ENCODE assay signal across 10 mouse cellular contexts in the genomic region with DNA sequence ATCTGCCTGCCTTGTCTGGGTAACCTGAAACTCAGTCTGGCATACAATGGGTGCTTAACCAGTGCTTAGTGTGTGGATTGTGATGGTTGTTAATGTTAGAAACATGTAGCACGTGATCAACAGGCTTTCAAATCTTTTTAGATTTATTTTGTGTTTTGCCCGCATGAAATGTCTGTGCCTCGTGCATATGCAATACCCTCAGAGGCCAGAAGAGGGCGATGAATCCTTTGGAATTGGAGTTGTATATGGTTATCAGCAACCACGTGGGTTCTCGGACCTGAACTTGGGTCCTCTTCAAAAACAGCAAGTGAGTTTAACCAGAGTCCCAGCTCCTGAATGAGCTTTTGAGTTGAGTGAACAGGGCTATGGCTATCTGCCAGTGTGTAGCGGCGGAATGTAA.
DNase-seq lines count a peak whose midpoint lies in the region; ATAC-seq and TF ChIP-seq lines count a peak whose summit lies in the region.
"Had no signal": no experiment of that assay in that cellular context is flagged by ENCODE, and none has a peak within 500 bp of the region (broad histone marks: within the 10 kb centered on the region; RNA-seq: fewer than 3 reads in every experiment).

No protein-coding gene starts in this region.

- no peaks in the 10 kb centered on the region for H3K9me3 ChIP-seq in intestine, postnatal 0 days (ENCODE audit: control insufficient read depth)
- no peaks in the 10 kb centered on the region for H3K9me3 ChIP-seq in intestine, embryonic 15.5 days
- no peaks in the 10 kb centered on the region for H3K9me3 ChIP-seq in embryonic facial prominence, embryonic 10.5 days

- H3K36me3 ChIP-seq in intestine, postnatal 0 days (ENCODE audit: control insufficient read depth, insufficient read depth), result no peaks in the 10 kb centered on the region
- no peaks in the 10 kb centered on the region for H3K36me3 ChIP-seq in intestine, embryonic 15.5 days
- no peaks in the 10 kb centered on the region for H3K36me3 ChIP-seq in embryonic facial prominence, embryonic 10.5 days (replicated peaks)
- H3K36me3 ChIP-seq: limb, embryonic 12.5 days had no signal

- ATAC-seq in intestine, postnatal 0 days, result no peak
- ATAC-seq in intestine, embryonic 15.5 days, result no peak

- H3K4me2 ChIP-seq in intestine, postnatal 0 days (replicated peaks; ENCODE audit: low read depth), result no peak overlapping the region
- no peak overlapping the region for H3K4me2 ChIP-seq in intestine, embryonic 15.5 days (replicated peaks)
- H3K4me2 ChIP-seq: limb, embryonic 12.5 days had no signal

- H3K27me3 ChIP-seq in intestine, postnatal 0 days (replicated peaks; ENCODE audit: control insufficient read depth, insufficient read depth, low read length), result no peaks in the 10 kb centered on the region
- H3K27me3 ChIP-seq in intestine, embryonic 15.5 days (replicated peaks), result no peaks in the 10 kb centered on the region
- H3K27me3 ChIP-seq in embryonic facial prominence, embryonic 10.5 days (replicated peaks; ENCODE audit: low read depth, poor library complexity, severe bottlenecking), result 0 out of 2 replicates have a peak, but pooled peaks cover 3% of the 10 kb centered on the region
- H3K27me3 ChIP-seq: limb, embryonic 12.5 days had no signal

- H3K4me1 ChIP-seq in intestine, postnatal 0 days (replicated peaks; ENCODE audit: control insufficient read depth, insufficient read depth, low read length), result no peaks in the 10 kb centered on the region
- no peaks in the 10 kb centered on the region for H3K4me1 ChIP-seq in intestine, embryonic 15.5 days (replicated peaks)
- peaks cover 4% of the 10 kb centered on the region; the same call in 1 of the 2 replicates for H3K4me1 ChIP-seq in embryonic facial prominence, embryonic 10.5 days
- H3K4me1 ChIP-seq: limb, embryonic 12.5 days had no signal

- WGBS in intestine, postnatal 0 days, result 63% methylated on average over 8 of the region's 8 CpGs
- 61% methylated on average over 8 of the region's 8 CpGs for WGBS in intestine, embryonic 15.5 days
- WGBS in embryonic facial prominence, embryonic 10.5 days, result 64% methylated on average over 8 of the region's 8 CpGs

- H3K4me3 ChIP-seq in intestine, postnatal 0 days (ENCODE audit: low read depth, low read length), result no peak overlapping the region
- H3K4me3 ChIP-seq in intestine, embryonic 15.5 days (replicated peaks), result no peak overlapping the region
- H3K4me3 ChIP-seq in embryonic facial prominence, embryonic 10.5 days, result no peak overlapping the region
- H3K4me3 ChIP-seq: limb, embryonic 12.5 days had no signal

- H3K9ac ChIP-seq in intestine, postnatal 0 days (ENCODE audit: low read depth, low read length), result no peak overlapping the region
- no peak overlapping the region for H3K9ac ChIP-seq in intestine, embryonic 15.5 days
- H3K9ac ChIP-seq: limb, embryonic 12.5 days had no signal

- DNase-seq in thymus, postnatal 0 days (ENCODE audit: low spot score), result peak; percentile 4
- DNase-seq in thymus, adult 18-20 months, result no peak
- peak; percentile 20 for DNase-seq in embryonic facial prominence, embryonic 10.5 days (ENCODE audit: low spot score)
- peak; percentile 54 for DNase-seq in thymus, postnatal 4 days
- DNase-seq in left cerebral cortex, adult 8-10 months (ENCODE audit: low spot score in 2 of 2), result no peak
- DNase-seq in left cerebral cortex, adult 9 months (ENCODE audit: low spot score in 2 of 2), result no peak
- DNase-seq: adrenal gland, adult 8-10 months had no signal

- TF ChIP-seq CTCF in intestine, postnatal 0 days (IDR thresholded peaks at IDR 0.05; ENCODE audit: low read depth), result peak; percentile 65

- H3K27ac ChIP-seq in intestine, postnatal 0 days (ENCODE audit: low read depth, low read length), result no peak overlapping the region
- H3K27ac ChIP-seq in intestine, embryonic 15.5 days, result no peak overlapping the region
- no peak overlapping the region for H3K27ac ChIP-seq in embryonic facial prominence, embryonic 10.5 days (replicated peaks)
- H3K27ac ChIP-seq: limb, embryonic 12.5 days had no signal

Comparison
In these comparisons a context has a peak if more than half of its experiments do, and no peak if none do; other contexts are left out.
1. DNase-seq: peak in thymus, postnatal 0 days (single experiment), embryonic facial prominence, embryonic 10.5 days (single experiment) and thymus, postnatal 4 days (single experiment); none in thymus, adult 18-20 months (0 of 2), left cerebral cortex, adult 8-10 months (0 of 2) and left cerebral cortex, adult 9 months (0 of 2).